Mouse (Mus musculus): Measurements from ENCODE around the gene Gm42906. TPM values are rescaled to one million over a fixed set of nuclear protein-coding genes. Genes with fewer than 3 reads are reported as not detected.

The Gm42906 gene
- polyA plus RNA-seq, 2 experiments from 2014 or later, result not detected

- no peak for ATAC-seq
Measured at GRCm38 (mm10) chr5:151105054-151105971, 322.6 kb downstream of the Gm42906 start.

- no peak for ATAC-seq
Measured at GRCm38 (mm10) chr5:151104354-151105053, 323.5 kb downstream of the Gm42906 start.

GRCm38 (mm10) chr5:151103284-151103683 is 324.7 kb downstream of the Gm42906 start:
- no peak for ATAC-seq

GRCm38 (mm10) chr5:151102262-151102661 is 325.7 kb downstream of the Gm42906 start:
- ATAC-seq, result no peak

GRCm38 (mm10) chr5:151096012-151096411 is 332.0 kb downstream of the Gm42906 start:
- ATAC-seq, result no peak

- no peak for ATAC-seq
Measured at GRCm38 (mm10) chr5:151092886-151093665, 334.9 kb downstream of the Gm42906 start.

GRCm38 (mm10) chr5:151090996-151091395 is 337.0 kb downstream of the Gm42906 start:
- ATAC-seq, result no peak

- no peak for ATAC-seq
Measured at GRCm38 (mm10) chr5:151089201-151089600, 338.8 kb downstream of the Gm42906 start.

- ATAC-seq, result no peak
Measured at GRCm38 (mm10) chr5:151086425-151087202, 341.3 kb downstream of the Gm42906 start.

- ATAC-seq, result no peak
Measured at GRCm38 (mm10) chr5:151085749-151086148, 342.2 kb downstream of the Gm42906 start.

GRCm38 (mm10) chr5:151080276-151080675 is 347.7 kb downstream of the Gm42906 start:
- ATAC-seq, result no peak

- no peak for ATAC-seq
Measured at GRCm38 (mm10) chr5:151077953-151078352, 350.0 kb downstream of the Gm42906 start.

- ATAC-seq, result no peak
Measured at GRCm38 (mm10) chr5:151076917-151077316, 351.0 kb downstream of the Gm42906 start.

- ATAC-seq, result no peak
Measured at GRCm38 (mm10) chr5:151074282-151074681, 353.7 kb downstream of the Gm42906 start.

GRCm38 (mm10) chr5:151071430-151071829 is 356.5 kb downstream of the Gm42906 start:
- no peak for ATAC-seq

GRCm38 (mm10) chr5:151070896-151071295 is 357.1 kb downstream of the Gm42906 start:
- no peak for ATAC-seq

GRCm38 (mm10) chr5:151069569-151069968 is 358.4 kb downstream of the Gm42906 start:
- ATAC-seq, result no peak

- ATAC-seq, result no peak
Measured at GRCm38 (mm10) chr5:151066016-151066415, 361.9 kb downstream of the Gm42906 start.

GRCm38 (mm10) chr5:151065228-151065627 is 362.7 kb downstream of the Gm42906 start:
- ATAC-seq, result no peak

- no peak for ATAC-seq
Measured at GRCm38 (mm10) chr5:151061942-151062341, 366.0 kb downstream of the Gm42906 start.

GRCm38 (mm10) chr5:151060476-151060875 is 367.5 kb downstream of the Gm42906 start:
- no peak for ATAC-seq

GRCm38 (mm10) chr5:151059772-151060171 is 368.2 kb downstream of the Gm42906 start:
- ATAC-seq, result no peak
